25 mouse cellular contexts compared by ENCODE assay signal in genomic region chr1:131940711-131941244, GRCm38 (mm10). TPM values are rescaled to one million over a fixed set of nuclear protein-coding genes. Genes with fewer than 3 reads are reported as not detected.
DNase-seq lines count a peak whose midpoint lies in the region; ATAC-seq lines count a peak whose summit lies in the region.
"Had no signal": no experiment of that assay in that cellular context is flagged by ENCODE, and none has a peak within 500 bp of the region (broad histone marks: within the 10 kb centered on the region; RNA-seq: fewer than 3 reads in every experiment).

No protein-coding gene starts in this region.

- H3K4me1 ChIP-seq in heart, embryonic 15.5 days (replicated peaks) = peaks cover 36% of the 10 kb centered on the region
- peaks cover 3% of the 10 kb centered on the region; the same call in 1 of the 2 replicates for H3K4me1 ChIP-seq in midbrain, embryonic 12.5 days
- H3K4me1 ChIP-seq in midbrain, embryonic 16.5 days (ENCODE audit: control insufficient read depth, insufficient read depth, low read length) = no peaks in the 10 kb centered on the region
- H3K4me1 ChIP-seq: lung, embryonic 15.5 days had no signal

- no peaks in the 10 kb centered on the region for H3K27me3 ChIP-seq in heart, embryonic 15.5 days
- no peaks in the 10 kb centered on the region for H3K27me3 ChIP-seq in midbrain, embryonic 12.5 days
- H3K27me3 ChIP-seq in midbrain, embryonic 16.5 days (ENCODE audit: control insufficient read depth, insufficient read depth, low read depth, low read length) = no peaks in the 10 kb centered on the region
- H3K27me3 ChIP-seq: forebrain, embryonic 12.5 days; limb, embryonic 13.5 days; lung, embryonic 15.5 days; neural tube, embryonic 15.5 days had no signal

- ATAC-seq in heart, embryonic 15.5 days (replicated peaks; ENCODE audit: insufficient number of reproducible peaks, insufficient read depth, low FRiP score, low read depth) = peak; percentile 44; the same call in 1 of the 2 replicates
- no peak for ATAC-seq in midbrain, embryonic 12.5 days (ENCODE audit: low FRiP score, low read depth)
- no peak for ATAC-seq in midbrain, embryonic 16.5 days
- ATAC-seq: inflammation-experienced regulatory T-cells, adult 6 months had no signal

- H3K4me3 ChIP-seq in heart, embryonic 15.5 days = no peak overlapping the region
- H3K4me3 ChIP-seq in midbrain, embryonic 12.5 days = no peak overlapping the region
- no peak overlapping the region for H3K4me3 ChIP-seq in midbrain, embryonic 16.5 days (ENCODE audit: low read depth, low read length)
- H3K4me3 ChIP-seq: forebrain, embryonic 12.5 days; gastrocnemius, adult 2 months; limb, embryonic 13.5 days; lung, embryonic 15.5 days; midbrain, embryonic 10.5 days; neural tube, embryonic 15.5 days had no signal

- no peaks in the 10 kb centered on the region; the same call in 1 of the 2 replicates for H3K36me3 ChIP-seq in heart, embryonic 15.5 days
- peaks cover 6% of the 10 kb centered on the region; the same call in 1 of the 2 replicates for H3K36me3 ChIP-seq in midbrain, embryonic 12.5 days
- H3K36me3 ChIP-seq in midbrain, embryonic 16.5 days (ENCODE audit: control insufficient read depth, insufficient read depth, low read length) = no peaks in the 10 kb centered on the region
- H3K36me3 ChIP-seq: neural tube, embryonic 15.5 days had no signal

- H3K9me3 ChIP-seq in heart, embryonic 15.5 days (replicated peaks) = no peaks in the 10 kb centered on the region
- H3K9me3 ChIP-seq in midbrain, embryonic 12.5 days = no peaks in the 10 kb centered on the region
- no peaks in the 10 kb centered on the region for H3K9me3 ChIP-seq in midbrain, embryonic 16.5 days (replicated peaks; ENCODE audit: control insufficient read depth, low read length, poor library complexity, severe bottlenecking)
- H3K9me3 ChIP-seq: forebrain, embryonic 12.5 days; G1E; limb, embryonic 13.5 days; lung, embryonic 15.5 days; midbrain, embryonic 10.5 days; neural tube, embryonic 15.5 days had no signal

- H3K4me2 ChIP-seq in heart, embryonic 15.5 days = no peak overlapping the region
- no peak overlapping the region for H3K4me2 ChIP-seq in midbrain, embryonic 12.5 days (replicated peaks)
- H3K4me2 ChIP-seq in midbrain, embryonic 16.5 days (ENCODE audit: low read length) = no peak overlapping the region
- H3K4me2 ChIP-seq: forebrain, embryonic 12.5 days; hindbrain, embryonic 14.5 days; limb, embryonic 13.5 days; lung, embryonic 15.5 days; neural tube, embryonic 15.5 days had no signal

- intact Hi-C loops in heart, postnatal 25 days (cut with DNase I) = no loop called here

- peak overlapping the region; percentile 56 for H3K27ac ChIP-seq in heart, embryonic 15.5 days
- 0 out of 2 replicates have a peak overlapping the region, but pooled peaks have one; percentile 20 for H3K27ac ChIP-seq in midbrain, embryonic 12.5 days (replicated peaks)
- H3K27ac ChIP-seq in midbrain, embryonic 16.5 days (ENCODE audit: low read length) = no peak overlapping the region
- H3K27ac ChIP-seq: forebrain, embryonic 12.5 days; gastrocnemius, adult 2 months; hindbrain, embryonic 14.5 days; limb, embryonic 13.5 days; liver, embryonic 14.5 days; lung, embryonic 15.5 days; midbrain, embryonic 10.5 days; neural tube, embryonic 15.5 days had no signal

- DNase-seq in heart, postnatal 25 days (ENCODE audit: low spot score) = no peak
- peak; percentile 39 for DNase-seq in adipocyte (ENCODE audit: low spot score)
- no peak for DNase-seq in right cerebral cortex, adult 2 months (ENCODE audit: low spot score in 2 of 2)
- DNase-seq in gastrocnemius, adult 18-20 months (ENCODE audit: low spot score) = no peak
- DNase-seq: adrenal gland, postnatal 25 days; cerebellum, adult 11 months; cerebellum, postnatal 10 days; gastrocnemius, adult 2 months; heart, postnatal 36 days; kidney, adult 18-20 months; kidney, postnatal 4 days; layer of hippocampus, adult 9-11 months; right cerebral cortex, postnatal 14 days had no signal

- H3K9ac ChIP-seq in heart, embryonic 15.5 days = no peak overlapping the region
- no peak overlapping the region for H3K9ac ChIP-seq in midbrain, embryonic 12.5 days (replicated peaks)
- H3K9ac ChIP-seq in midbrain, embryonic 16.5 days (ENCODE audit: low read depth, low read length) = no peak overlapping the region
- H3K9ac ChIP-seq: forebrain, embryonic 12.5 days; hindbrain, embryonic 14.5 days; limb, embryonic 13.5 days; liver, embryonic 14.5 days; lung, embryonic 15.5 days; neural tube, embryonic 15.5 days had no signal

- 64% methylated on average over 2 of the region's 2 CpGs for WGBS in heart, embryonic 15.5 days
- 47% methylated on average over 2 of the region's 2 CpGs for WGBS in midbrain, embryonic 12.5 days
- WGBS in midbrain, embryonic 16.5 days = 32% methylated on average over 2 of the region's 2 CpGs

RNA-seq across cellular contexts. Expression of gene Slc45a3, which starts 22.0 kb away (rescaled TPM):
- 4.0 and 6.0 TPM in 2 replicates for polyA plus RNA-seq in heart, embryonic 15.5 days (2015; fragmentation: Nextera tagmentation; extraction: Ambion mirVana)
- 1 to 10 TPM; 3.8 to 5.2 TPM for total RNA-seq in heart, postnatal 25 days (2021)
- polyA plus RNA-seq in midbrain, embryonic 12.5 days (2016; fragmentation: Nextera tagmentation; extraction: Ambion mirVana) = 27.4 and 30.2 TPM in 2 replicates
- 2.3 and 2.7 TPM in 2 replicates for polyA plus RNA-seq in midbrain, embryonic 16.5 days (2015; fragmentation: Nextera tagmentation; extraction: Ambion mirVana)
- total RNA-seq in gastrocnemius, adult 18-20 months (2021) = 1 to 10 TPM; 1.4 to 2.2 TPM
- polyA plus RNA-seq: inflammation-experienced regulatory T-cells, adult 6 months had no signal

RNA-seq across cellular contexts. Expression of gene Nucks1, which starts 30.4 kb away (rescaled TPM):
- polyA plus RNA-seq in heart, embryonic 15.5 days (2015; fragmentation: Nextera tagmentation; extraction: Ambion mirVana) = 41.6 and 42.3 TPM in 2 replicates
- total RNA-seq in heart, postnatal 25 days (2021) = 10 to 100 TPM; 58.4 to 59.1 TPM
- polyA plus RNA-seq in midbrain, embryonic 12.5 days (2016; fragmentation: Nextera tagmentation; extraction: Ambion mirVana) = 102 and 118 TPM in 2 replicates
- polyA plus RNA-seq in midbrain, embryonic 16.5 days (2015; fragmentation: Nextera tagmentation; extraction: Ambion mirVana) = 50.1 and 53.6 TPM in 2 replicates
- 10 to 100 TPM; 65.8 to 72.3 TPM for total RNA-seq in gastrocnemius, adult 18-20 months (2021)
